Mouse (Mus musculus): ENCODE measurements around the gene Spred1.
A peak's percentile ranks its signal among the peaks of the same experiment; 100 is the strongest.

Spred1 gene

DNA sequence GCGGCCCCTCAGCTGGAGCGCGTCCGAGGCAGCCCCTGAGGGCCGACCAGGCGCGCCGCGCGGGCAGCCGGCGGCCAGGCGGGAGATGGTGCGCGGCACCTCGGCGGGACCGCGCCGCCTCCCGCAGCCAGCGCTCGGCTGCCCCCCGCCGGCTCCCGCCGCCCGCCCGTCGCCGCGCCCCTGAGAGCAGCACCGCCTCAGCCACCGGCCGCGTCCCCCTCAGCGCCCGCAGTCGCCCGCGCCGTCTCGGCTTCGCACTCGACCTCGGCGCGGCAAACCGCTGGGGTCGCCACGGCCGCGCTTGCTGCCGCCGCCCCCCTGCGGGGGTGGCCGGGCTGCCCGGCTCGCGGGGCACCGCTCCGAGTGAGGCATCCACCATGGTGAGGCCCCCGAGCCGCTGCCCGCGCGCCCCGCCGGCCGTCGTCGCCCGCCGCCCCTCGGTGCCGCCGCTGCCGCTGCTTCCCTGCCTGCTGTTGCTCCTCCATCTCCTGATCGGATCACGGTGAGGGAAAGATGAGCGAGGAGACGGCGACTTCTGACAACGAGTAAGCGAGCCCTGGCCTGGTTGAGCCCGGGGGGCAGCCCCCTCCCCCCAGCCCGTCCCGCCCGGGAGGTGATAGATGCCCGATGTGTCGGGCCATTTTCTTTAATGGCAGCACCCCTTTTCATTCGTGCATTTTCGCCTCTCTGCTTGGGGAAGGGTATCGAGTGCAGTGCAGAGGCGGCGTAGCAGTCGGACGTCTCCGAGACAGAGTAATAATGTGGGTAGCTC is at the start of gene Spred1:
TSS of gene Spred1 (plus strand) at position 163 of the 772 bp plus-strand sequence.
- peak; percentile 33 for DNase-seq (ENCODE audit: low spot score)

DNA sequence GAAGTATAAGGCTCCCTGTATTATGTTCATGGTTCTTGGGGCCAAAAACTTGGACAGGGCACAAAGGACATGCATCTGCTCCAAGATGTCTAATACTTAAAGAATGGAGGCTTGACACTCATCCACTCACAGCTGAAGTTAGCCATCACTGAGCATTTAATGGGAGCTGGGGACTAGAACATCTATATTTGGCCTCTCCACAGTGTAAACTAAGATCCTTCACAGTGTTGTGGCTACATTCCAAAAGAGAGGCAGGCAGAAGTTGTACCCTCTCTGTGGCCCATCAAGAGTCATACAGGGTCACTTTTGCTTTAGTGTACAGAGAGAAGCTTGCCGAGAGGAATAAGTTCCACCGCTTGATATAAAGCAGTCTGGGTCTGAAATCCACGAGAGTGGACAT is 49.6 kb upstream of the Spred1 start:
- no peak for DNase-seq (ENCODE audit: low spot score)

DNA sequence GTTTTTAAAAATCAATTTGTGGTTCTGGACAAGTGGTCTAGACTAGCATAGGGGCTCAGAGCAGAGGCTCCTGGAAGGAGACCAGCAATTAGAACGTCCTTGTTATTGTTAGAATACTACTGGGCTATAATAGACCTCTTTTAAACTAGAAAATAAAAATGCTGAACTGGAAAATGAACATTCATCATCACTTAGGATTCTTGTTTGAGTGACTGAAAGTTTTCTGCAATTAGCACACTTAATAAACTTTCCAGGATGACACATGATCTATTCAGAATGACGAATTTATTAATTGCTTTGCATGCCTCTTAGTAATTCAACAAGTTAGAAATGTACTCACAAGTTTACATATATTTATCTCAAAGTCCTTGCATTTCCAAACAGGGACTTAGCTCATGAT is 42.5 kb upstream of the Spred1 start:
- DNase-seq (ENCODE audit: low spot score), result no peak

DNA sequence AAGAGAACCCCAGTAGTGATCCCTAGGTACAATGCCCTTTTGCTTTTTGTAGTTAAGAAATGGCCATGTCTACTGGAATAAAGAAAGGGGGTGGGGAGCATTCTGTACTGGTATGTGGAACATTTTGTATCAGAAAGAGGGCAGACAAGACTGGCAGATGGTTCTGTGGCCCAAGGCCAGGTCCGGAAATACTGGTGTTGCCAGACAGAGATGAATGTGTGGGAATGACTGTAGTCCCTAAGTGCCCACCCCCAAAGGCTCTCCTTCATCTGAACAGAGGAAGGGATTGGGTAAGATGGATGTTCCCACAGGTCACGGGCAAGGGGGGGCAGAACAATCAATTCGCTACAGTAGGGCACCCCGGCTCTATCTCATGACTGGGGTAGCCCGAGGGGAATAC is 41.6 kb upstream of the Spred1 start:
- peak; percentile 38 for DNase-seq (ENCODE audit: low spot score)

DNA sequence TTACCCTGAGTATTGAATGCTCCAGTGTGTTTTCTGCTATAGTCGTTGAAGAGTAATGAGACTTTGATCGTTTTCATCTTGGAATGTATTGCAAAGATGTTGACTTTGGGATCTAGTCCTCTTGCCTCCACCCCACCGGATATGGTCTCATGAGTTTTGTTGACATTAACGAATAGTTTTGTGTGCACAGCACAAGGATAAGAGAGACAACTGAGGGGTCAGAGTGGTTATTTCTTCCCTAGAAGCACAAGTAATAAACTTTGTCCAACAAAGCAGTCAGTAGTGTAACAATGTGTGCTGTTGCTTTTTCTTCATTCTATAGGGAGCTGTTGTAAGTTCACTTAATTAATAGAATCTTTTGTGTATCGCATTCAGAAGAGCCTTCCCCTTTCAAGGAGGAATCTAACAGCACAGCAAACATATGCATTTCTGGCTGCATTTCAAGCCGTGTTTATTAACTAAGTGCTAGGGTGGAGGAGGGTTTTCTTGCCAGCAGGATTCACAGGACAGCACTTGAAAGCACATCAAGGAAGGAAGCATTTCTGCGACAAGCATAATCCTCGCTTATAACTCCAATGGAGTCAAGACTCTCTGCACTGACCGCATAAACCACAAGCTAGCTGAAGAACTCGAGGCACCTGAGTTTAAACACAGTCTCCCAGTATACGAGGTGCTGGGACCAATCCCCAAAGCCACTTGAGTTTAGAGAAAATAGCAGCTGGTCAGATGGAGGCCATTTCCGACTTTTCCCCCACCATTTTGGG is 35.0 kb upstream of the Spred1 start:
- no peak for DNase-seq (ENCODE audit: low spot score)

DNA sequence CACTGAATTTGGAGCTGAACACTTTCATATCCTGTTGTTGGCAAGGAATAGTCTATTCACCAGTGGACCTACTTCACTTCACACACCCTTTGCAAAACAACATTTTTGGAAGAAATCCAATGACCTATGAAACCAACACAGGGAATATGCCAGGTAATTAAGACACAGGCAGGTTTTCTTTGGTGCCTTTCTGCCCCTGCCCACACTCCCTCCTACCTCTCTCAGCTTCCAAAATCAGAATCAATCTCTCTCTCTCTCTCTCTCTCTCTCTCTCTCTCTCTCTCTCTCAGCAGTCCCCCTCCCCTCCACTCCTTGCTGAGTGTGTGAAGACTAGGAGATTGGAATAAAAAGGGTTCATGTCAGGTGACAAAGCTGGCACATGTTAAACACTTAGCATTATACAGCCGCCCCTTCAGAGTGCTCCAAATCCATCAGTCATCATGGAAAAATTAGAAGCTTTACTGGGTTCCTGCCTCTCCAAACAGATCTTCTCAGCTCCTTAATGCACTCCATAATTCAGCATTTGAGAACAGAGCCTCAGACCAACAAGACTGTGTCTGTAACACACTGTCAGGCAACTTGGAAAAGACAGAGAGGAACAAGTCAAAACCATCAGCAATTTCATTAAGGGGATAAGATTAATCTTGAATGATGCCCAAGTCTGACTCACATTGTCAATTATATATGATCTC is 34.3 kb upstream of the Spred1 start:
- DNase-seq (ENCODE audit: low spot score), result no peak

DNA sequence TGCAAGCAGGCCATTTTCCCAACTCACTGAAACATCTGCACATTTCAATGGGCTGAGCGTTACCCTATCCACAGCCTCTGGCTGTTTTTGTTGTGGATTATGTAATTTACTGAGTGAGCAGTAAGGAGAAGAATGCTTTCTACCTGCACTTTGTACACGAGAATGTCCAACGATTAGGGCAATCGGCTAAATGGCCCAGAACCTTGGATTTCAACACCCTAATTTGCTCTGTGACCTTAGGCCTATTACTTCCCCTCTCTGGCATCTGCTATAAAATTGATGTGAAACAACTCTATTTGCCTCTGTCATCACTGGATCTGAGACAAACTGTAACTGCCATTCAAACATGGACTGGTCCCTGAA is 33.7 kb upstream of the Spred1 start:
- no peak for DNase-seq (ENCODE audit: low spot score)

DNA sequence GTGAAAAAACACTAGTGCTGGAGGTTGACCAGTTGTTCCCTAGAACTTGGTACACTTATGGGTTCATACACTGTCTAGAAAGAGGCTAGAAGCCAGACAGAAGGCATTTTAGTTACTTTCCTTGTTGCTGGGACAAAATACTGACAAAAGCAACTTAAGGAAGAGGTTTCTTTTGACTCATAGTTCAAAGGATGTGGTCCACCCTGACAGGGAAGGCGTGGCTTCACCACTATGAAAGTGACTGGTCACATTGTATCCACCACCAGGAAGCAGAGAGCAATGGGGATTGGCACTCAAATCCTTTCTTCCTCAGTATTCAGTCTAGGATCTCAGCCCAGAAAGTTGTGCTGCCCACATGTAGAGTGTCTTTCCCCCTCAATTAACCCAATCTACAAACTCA is 31.7 kb upstream of the Spred1 start:
- no peak for DNase-seq (ENCODE audit: low spot score)

DNA sequence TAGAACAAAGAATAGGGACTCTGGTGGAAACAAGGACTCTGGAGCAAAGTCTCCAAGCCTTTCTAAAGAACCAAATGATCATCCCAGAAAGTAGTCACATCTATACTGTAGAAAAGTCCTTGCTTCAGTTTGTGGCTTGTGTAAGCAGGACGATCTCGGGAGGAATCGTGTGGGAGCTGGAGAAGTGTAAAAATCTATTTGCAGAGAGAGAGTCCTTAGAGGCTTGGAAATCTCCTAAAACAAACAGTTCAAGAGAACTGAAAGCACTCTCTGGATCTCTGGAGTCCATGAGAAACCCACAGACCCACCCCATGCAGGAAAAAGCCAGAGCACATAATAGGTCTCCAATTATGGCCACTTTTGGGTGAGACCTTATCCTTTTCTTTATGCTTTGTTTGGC is 31.1 kb upstream of the Spred1 start:
- no peak for DNase-seq (ENCODE audit: low spot score)

DNA sequence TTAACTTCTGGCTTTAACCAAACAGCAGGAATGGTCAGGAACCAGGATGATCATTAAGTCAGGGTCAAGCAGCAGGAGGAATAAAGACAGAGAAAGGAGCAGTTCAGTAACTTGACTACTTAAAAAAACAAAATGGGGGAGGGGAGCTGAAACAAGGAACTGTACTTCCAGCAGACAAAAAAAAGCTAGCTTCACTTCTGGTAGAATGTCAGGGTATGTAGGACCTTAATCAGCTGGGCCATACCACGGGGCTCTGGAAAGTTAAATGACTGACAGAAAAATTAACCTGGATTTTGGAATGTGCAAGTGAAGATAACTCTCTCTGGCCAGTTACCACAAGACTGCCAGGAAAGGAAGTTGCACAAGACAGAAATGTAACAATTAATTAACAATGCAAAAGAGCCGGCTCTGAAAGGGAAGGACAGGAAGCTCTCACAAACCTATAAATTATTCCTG is 28.2 kb upstream of the Spred1 start:
- no peak for DNase-seq (ENCODE audit: low spot score)

DNA sequence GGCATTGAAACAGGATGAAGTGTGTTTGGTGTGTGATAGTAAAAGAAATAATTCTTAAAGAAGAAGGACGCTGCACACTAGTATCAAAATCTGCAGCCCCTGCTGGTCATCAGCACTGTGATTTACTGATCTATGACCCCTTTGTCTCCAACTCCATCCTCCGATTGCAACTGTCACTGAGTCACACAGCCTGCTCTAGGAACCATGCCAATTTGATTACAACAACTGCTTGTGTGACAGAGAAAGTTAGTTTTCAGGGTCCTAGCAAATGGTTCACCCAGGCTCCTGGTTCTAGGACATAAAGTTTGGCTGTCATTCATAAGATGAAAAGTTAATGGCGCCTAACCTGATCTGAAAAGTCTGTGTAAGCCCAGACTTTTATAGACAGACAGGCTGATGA is 25.7 kb upstream of the Spred1 start:
- peak; percentile 55 for DNase-seq (ENCODE audit: low spot score)

DNA sequence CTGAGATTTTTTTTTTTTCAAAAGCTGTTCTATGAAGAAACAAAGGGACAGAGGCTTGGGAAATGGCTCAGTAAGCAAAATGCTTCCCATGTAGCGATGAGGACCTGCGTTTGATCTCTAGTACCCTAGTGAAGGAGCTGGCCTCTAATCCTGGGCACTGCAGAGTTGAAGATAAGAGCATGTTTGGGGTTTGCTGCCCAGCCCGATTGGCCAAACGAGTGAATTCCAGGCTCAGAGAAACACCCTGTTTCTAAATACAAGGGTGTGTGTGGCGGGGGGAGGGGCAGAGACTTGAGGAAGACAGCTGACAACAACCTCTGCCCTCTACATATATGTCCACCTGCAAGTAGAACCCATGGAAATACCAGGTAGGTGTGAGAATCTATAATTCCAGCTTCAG is 23.9 kb upstream of the Spred1 start:
- no peak for DNase-seq (ENCODE audit: low spot score)

DNA sequence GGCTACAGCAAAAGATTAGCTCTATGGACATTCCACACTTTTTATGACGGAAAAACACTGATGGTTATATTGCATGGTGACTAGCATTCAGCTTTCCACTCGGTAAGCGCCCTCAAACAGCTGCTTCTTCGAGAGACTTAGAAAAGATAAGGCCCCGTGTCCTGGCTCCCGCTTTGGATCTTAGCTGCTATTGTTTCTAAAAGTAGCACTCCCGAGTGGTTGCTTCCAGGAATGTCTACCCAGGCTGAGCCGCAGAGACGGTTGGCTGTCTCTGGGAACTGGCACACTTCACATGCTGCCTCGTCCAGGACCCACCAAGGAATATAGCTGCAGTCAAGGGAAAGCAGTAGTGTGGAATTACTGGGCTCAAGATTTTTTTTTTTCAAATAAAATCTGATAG is 21.9 kb upstream of the Spred1 start:
- no peak for DNase-seq (ENCODE audit: low spot score)

DNA sequence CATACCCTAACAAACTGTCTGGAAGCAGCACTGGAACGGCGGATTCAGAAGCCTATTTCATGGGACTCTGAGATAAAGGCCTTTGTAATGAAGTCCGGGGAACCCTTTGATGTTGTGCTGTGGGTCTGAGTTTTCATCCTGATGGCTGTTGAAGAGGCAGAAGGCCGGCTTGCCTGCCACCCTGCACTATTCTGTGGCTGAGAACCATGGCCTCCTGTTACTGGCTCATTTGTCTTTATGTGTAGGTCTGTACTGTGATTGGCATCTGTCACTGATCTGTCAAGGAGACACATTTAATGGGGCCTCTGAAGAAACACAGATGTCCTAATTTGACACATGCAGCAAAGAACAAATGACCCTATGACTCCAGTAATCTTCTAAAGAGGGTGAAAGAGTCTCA is 17.7 kb upstream of the Spred1 start:
- DNase-seq (ENCODE audit: low spot score), result no peak

DNA sequence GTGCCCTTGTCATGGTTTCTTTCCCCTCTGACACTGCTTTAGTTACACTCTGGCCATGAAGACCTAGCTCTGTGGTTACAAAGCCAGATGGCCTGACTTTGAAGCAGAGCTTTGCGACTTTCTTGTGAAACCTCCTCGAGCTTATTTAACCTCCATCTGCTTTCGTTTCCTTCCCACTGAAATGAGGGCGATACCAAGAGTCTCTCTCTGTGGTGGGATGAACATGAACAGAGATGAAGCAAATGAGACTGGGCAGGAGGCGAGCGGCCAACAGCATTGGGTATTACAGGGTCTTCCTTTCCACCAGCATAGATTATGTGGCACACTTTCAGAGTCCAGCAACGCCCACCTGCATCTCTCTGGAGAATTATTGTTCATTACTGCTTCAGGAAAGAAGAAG is 15.8 kb upstream of the Spred1 start:
- DNase-seq (ENCODE audit: low spot score), result peak; percentile 28

DNA sequence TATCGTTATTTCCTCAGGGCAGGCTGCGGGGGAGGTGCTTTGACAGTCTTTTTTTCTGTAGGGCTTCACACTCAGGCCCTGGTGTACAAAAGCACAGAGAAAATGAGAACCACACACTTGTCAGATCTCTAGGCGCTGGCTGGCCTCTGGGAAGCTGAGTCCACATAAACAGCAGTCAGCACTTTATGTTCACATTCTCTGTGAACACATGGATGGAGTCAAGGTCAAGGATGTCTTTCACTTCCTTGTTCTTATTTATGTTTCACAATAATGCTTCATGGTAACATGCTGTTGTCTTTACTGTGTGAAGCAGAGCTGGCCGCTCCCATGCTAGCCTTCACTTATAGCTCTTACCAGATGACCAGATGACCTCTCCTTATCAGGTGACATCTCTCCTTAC is 13.1 kb upstream of the Spred1 start:
- DNase-seq (ENCODE audit: low spot score), result no peak

DNA sequence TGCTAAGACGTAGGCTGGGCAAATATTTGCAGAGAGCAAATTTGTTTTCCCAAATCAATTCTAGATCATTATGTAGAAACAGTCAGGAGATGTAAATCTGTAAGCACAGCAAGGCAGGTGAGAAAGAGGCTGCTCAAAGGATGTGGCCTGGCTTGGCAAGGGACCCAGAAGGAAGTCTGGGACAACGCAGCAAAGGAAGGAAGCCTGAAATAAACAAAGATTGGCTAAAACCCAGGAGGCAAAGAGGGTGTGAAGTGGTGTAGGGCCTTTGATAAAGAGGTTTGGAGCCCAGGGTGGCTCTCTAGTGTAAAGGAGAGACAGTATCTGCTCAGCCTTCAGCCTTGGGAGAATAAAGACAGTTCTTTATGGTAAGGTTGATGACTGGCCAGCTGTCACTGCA is 11.9 kb upstream of the Spred1 start:
- no peak for DNase-seq (ENCODE audit: low spot score)

DNA sequence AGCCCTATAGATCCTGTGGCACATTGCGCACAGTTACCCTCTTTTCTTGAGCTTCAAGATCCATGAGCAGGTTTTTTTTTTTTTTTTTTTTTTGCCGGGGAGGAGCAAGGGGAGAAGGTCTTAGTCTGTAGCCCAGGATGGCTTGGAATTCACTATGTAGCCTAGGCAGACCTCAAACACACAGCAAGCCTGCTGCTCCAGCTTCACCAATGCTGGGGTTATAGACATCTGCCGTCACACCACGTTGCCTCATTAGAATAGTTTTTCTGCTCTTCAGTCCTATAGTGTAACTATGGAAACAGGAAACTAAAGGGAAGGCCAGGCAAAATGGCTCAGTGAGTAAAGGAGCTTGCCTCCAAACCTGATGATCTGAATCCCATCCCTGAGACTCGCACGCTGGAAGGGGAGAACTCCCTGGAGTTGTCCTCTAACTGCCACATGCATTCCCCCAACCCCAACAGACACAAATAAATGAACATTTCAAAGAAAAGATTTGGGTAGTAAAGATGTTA is 10.8 kb upstream of the Spred1 start:
- DNase-seq (ENCODE audit: low spot score), result no peak

DNA sequence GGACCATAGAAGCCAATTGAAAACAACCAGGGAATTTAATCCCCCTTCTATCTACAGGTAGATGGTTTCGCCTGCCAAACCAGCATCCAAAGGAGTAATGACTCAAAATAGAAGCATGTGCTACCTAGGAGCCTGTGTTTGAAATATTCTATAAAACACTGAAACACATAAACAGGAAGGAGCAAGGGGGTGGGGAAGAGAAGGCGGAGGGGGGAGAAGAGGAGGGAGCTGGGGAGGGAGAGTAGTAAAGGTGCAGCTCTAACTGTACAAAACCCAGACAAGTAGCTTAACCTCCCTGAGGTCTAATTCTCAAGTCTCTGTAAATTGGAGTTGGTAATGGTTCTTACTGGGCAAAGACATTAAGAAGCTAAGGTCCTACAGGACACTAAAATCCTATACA is 7.9 kb upstream of the Spred1 start:
- no peak for DNase-seq (ENCODE audit: low spot score)

DNA sequence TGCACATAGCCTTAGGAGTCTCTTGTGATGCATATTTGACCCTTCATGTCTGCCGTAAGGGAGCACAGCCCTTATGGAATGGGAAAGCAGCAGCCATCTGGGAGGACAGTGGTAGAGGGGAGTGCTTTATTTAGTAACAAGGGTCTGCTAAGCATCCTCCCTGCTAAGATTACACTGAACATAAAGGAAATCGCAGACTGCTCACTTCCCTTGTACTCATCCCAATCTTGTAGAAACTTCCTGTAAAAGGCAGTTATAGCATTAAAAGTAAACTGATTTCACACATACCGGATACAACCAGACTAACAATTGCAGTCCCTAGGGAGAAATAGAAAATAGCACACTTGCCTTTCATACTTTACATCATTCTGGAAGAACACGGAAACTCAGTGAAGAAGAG is 7.4 kb upstream of the Spred1 start:
- no peak for DNase-seq (ENCODE audit: low spot score)

DNA sequence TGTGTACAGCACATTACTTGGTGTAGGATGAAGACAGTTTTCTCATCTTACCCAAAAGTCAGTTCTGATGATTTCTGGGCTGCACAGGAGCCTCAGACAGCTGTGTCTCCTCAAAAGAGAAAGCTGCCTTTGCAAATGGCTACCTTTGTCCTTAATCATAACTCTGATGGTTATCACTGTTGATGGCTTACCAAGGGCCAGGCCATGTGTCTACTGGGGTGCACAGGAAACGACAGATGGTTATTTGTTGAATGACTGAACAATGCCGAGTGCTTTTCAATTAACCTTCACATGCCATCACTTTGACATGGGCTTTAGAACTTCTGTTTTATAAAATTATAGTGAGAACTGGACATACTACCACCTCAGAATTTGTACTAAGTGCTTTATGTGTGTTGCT is 2.7 kb upstream of the Spred1 start:
- DNase-seq (ENCODE audit: low spot score), result no peak

DNA sequence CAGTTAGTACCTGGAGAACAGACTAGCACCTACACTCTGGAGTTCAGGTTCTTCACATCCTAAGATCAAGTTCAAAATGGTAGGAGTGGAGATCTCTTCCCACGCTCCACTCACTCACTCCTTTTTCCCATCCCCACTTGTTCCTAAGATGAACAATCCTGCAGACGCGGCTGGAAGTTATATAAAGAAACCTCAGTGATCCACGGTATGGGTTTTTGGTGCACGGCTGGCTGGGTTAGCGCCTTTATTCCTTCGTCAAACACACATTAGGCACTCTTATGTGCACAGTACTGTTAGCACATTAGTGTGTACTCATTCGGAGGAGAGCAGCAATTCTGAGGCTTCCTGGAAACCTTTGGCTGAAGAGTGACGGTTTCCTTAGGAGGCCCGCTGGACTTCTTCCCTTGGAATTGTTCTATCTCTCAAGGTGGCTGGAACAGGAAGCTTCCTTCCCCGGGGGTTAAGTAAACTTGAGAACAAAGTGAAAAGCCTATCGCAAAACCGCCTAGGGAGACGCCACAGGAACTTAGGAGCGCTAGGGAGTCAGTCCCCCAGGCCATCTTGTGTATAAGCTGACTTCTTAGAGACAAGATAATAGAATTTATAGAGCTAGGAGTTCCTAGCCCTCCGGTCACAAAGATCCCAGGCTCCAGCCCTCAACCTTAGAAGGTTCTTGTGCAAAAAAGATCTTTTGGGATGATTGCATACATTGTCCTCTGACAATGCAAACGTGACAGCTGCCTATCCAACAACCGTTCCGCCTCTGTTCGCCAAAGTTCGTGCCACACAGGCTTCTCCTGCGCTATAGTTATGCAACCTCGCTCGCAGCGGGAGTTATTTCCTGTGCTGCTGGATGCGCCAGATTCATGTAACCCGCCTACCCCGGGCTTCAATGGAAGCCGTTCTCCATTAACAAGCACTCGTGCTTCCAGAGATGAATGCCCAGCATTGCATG is 1.6 kb upstream of the Spred1 start:
- DNase-seq (ENCODE audit: low spot score), result peak; percentile 87
